Mouse (Mus musculus) heart, embryonic 13.5 days (tissue): ENCODE data around the gene Trim44. TPM values are rescaled to one million over a fixed set of nuclear protein-coding genes. Genes with fewer than 3 reads are reported as not detected.

Experiments used
- ATAC-seq: fragments of 200-750 bp; cut with Nextera tagmentation; 2 replicates; pipeline ENCODE4 v1.8.0; 2017; ENCODE audit warnings: moderate TSS enrichment; ENCODE audit not compliant: insufficient number of reproducible peaks, low FRiP score, low TSS enrichment; ENCODE audit errors: extremely low read depth
- H3K27ac ChIP-seq: fragments of 300-500 bp; sonication (generic); replicated peaks from 2 replicates; pipeline ENCODE4 v1.5.1; 2015; ENCODE audit warnings: moderate library complexity, mild to moderate bottlenecking, inconsistent platforms
- H3K27me3 ChIP-seq: fragments of 300-500 bp; sonication (generic); replicated peaks from 2 replicates; pipeline ENCODE4 v1.6.1; 2015; ENCODE audit warnings: mild to moderate bottlenecking, inconsistent platforms
- H3K36me3 ChIP-seq: fragments of 300-500 bp; sonication (generic); 2 replicates; pipeline ENCODE4 v1.6.1; 2015; ENCODE audit warnings: mild to moderate bottlenecking, inconsistent platforms
- H3K4me1 ChIP-seq: fragments of 300-500 bp; sonication (generic); 2 replicates; pipeline ENCODE4 v1.6.1; 2015; ENCODE audit warnings: inconsistent platforms
- H3K4me2 ChIP-seq: fragments of 300-500 bp; sonication (generic); 2 replicates; pipeline ENCODE4 v1.6.1; 2015; ENCODE audit warnings: inconsistent platforms, mild to moderate bottlenecking, moderate library complexity
- H3K4me3 ChIP-seq: fragments of 300-500 bp; sonication (generic); 2 replicates; pipeline ENCODE4 v1.5.1; 2015; ENCODE audit warnings: moderate library complexity, mild to moderate bottlenecking, inconsistent platforms
- H3K9ac ChIP-seq: fragments of 300-500 bp; sonication (generic); 2 replicates; pipeline ENCODE4 v1.6.1; 2015; ENCODE audit warnings: inconsistent platforms, mild to moderate bottlenecking, moderate library complexity
- H3K9me3 ChIP-seq: fragments of 300-500 bp; sonication (generic); 2 replicates; pipeline ENCODE4 v1.6.1; 2016; ENCODE audit warnings: inconsistent platforms
- WGBS: fragments of 180-500 bp; shearing (Covaris S2); methylation state at CpG from one replicate; pipeline ENCODE4 v1.1.7; 2015; ENCODE audit warnings: mixed read lengths; 5-methylcytosine and 5-hydroxymethylcytosine counted together
- polyA plus RNA-seq: library from polyadenylated mRNA; unstranded; fragments of >200 nt; fragmentation: Nextera tagmentation; extraction: Ambion mirVana; gene quantifications from 2 replicates; pipeline ENCODE4 v1.2.1, GENCODE M21; 2015

The Trim44 gene
- polyA plus RNA-seq, 1 experiment from 2014 or later: 17.7 TPM

GRCm38 (mm10) chr2:102437357-102438030, 29.9 kb upstream of the Trim44 start:
- WGBS: 52% methylated on average over 8 of the region's 8 CpGs
- H3K9me3 ChIP-seq: no peaks in the 10 kb centered on the region
- no peak overlapping the region for H3K4me2 ChIP-seq
- no peaks in the 10 kb centered on the region for H3K36me3 ChIP-seq
- no peak overlapping the region for H3K9ac ChIP-seq
- 0 out of 2 replicates have a peak, but pooled peaks cover 4% of the 10 kb centered on the region for H3K27me3 ChIP-seq
- H3K4me1 ChIP-seq: no peaks in the 10 kb centered on the region
- H3K27ac ChIP-seq: no peak overlapping the region
- ATAC-seq: no peak
- H3K4me3 ChIP-seq: no peak overlapping the region

DNA sequence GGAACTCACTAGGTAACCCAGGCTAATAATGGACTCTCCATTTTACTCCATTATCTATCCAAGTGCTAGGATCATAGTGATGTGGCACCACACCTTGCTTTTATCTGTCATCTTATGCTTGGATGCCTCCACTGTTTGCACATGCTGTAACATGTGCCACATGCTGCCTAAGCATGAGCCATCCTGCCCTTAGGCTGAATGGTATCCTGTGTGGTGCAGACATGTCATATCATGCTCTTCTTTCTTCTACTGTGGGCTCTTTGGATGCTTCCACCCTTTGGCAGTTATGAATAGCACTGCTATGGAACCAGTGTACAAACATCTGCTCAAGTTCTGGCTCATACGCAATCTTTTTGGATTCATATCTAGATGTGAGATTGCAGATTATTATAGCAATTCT, 26.3 kb upstream of the Trim44 start:
- no peak overlapping the region for H3K9ac ChIP-seq
- no peak overlapping the region for H3K27ac ChIP-seq
- no peak overlapping the region for H3K4me2 ChIP-seq
- ATAC-seq: no peak
- H3K4me3 ChIP-seq: no peak overlapping the region
- no peaks in the 10 kb centered on the region for H3K4me1 ChIP-seq
- no peaks in the 10 kb centered on the region for H3K9me3 ChIP-seq
- H3K36me3 ChIP-seq: no peaks in the 10 kb centered on the region
- H3K27me3 ChIP-seq: 0 out of 2 replicates have a peak, but pooled peaks cover 4% of the 10 kb centered on the region
- 87% methylated on average over 1 of the region's 1 CpGs for WGBS

GRCm38 (mm10) chr2:102431084-102431483, 23.5 kb upstream of the Trim44 start:
- no peaks in the 10 kb centered on the region for H3K9me3 ChIP-seq
- no peak overlapping the region for H3K4me3 ChIP-seq
- no peak overlapping the region for H3K4me2 ChIP-seq
- no peaks in the 10 kb centered on the region for H3K27me3 ChIP-seq
- no peak overlapping the region for H3K9ac ChIP-seq
- H3K4me1 ChIP-seq: no peaks in the 10 kb centered on the region
- 66% methylated on average over 4 of the region's 4 CpGs for WGBS
- no peak for ATAC-seq
- H3K27ac ChIP-seq: no peak overlapping the region
- no peaks in the 10 kb centered on the region for H3K36me3 ChIP-seq

DNA sequence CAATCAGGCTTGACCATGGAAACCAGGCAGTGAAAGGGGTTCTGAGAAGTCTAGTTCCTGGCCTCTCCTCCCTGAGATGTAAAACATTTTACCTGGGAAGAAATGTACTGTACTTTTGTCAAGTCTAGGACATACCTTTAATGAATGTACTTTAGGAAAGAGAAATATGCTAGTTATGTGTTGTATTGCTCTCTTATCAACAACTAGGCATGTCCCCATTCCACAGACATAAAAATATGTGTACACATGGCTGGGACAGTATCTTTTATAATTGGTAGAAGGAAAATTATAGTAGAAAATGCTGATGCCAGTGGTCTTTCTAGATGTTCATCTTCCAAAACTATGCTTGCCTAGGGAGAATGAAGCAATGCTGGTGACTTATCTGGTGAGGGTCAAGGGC, 20.3 kb upstream of the Trim44 start:
- no peaks in the 10 kb centered on the region for H3K27me3 ChIP-seq
- H3K36me3 ChIP-seq: no peaks in the 10 kb centered on the region
- no peak overlapping the region for H3K9ac ChIP-seq
- no peaks in the 10 kb centered on the region for H3K9me3 ChIP-seq
- H3K4me3 ChIP-seq: no peak overlapping the region
- no peak overlapping the region for H3K4me2 ChIP-seq
- no peak for ATAC-seq
- H3K4me1 ChIP-seq: no peaks in the 10 kb centered on the region
- H3K27ac ChIP-seq: no peak overlapping the region

GRCm38 (mm10) chr2:102426434-102426833, 18.8 kb upstream of the Trim44 start:
- H3K9ac ChIP-seq: no peak overlapping the region
- no peak overlapping the region for H3K4me3 ChIP-seq
- no peaks in the 10 kb centered on the region for H3K9me3 ChIP-seq
- no peak overlapping the region for H3K4me2 ChIP-seq
- H3K27ac ChIP-seq: no peak overlapping the region
- H3K36me3 ChIP-seq: no peaks in the 10 kb centered on the region
- 79% methylated on average over 3 of the region's 3 CpGs for whole genome bisulfite sequencing
- no peaks in the 10 kb centered on the region for H3K27me3 ChIP-seq
- no peak for ATAC-seq
- H3K4me1 ChIP-seq: no peaks in the 10 kb centered on the region

- WGBS: 83% methylated on average over 14 of the region's 14 CpGs
- ATAC-seq: no peak
- Histone ChIP-seq H3K27me3 (no peaks in the 10 kb centered on the region), H3K9ac (no peak overlapping the region), H3K4me3 (no peak overlapping the region), H3K36me3 (no peaks in the 10 kb centered on the region), H3K9me3 (no peaks in the 10 kb centered on the region), H3K4me2 (no peak overlapping the region), H3K4me1 (no peaks in the 10 kb centered on the region; the same call in 1 of the 2 replicates), H3K27ac (no peak overlapping the region)
Observed at GRCm38 (mm10) chr2:102416149-102416743, 8.6 kb upstream of the Trim44 start.

DNA sequence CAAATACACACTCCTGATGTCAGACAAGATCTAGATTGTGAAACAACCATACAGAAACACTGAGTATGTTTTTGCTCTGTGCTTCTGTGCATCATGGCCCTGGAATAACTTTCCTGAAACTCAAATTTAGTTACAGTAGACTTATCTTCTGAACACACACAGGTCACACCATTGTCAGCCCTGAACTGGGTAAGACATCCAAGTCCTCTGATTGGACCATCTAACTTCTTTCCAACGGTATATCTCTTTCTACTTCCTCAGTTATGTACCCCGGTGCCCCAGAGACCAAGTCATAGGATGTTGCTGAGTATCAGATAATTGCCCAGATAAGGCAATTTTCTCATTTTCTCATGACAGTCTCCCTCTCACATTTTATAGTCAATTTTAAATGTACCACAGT, 5.1 kb upstream of the Trim44 start:
- H3K4me2 ChIP-seq: no peak overlapping the region
- H3K9me3 ChIP-seq: no peaks in the 10 kb centered on the region
- H3K36me3 ChIP-seq: no peaks in the 10 kb centered on the region
- H3K27ac ChIP-seq: no peak overlapping the region
- no peak overlapping the region for H3K4me3 ChIP-seq
- ATAC-seq: no peak
- no peak overlapping the region for H3K9ac ChIP-seq
- peaks cover 13% of the 10 kb centered on the region for H3K4me1 ChIP-seq
- H3K27me3 ChIP-seq: no peaks in the 10 kb centered on the region
- WGBS: 56% methylated on average over 2 of the region's 2 CpGs

DNA sequence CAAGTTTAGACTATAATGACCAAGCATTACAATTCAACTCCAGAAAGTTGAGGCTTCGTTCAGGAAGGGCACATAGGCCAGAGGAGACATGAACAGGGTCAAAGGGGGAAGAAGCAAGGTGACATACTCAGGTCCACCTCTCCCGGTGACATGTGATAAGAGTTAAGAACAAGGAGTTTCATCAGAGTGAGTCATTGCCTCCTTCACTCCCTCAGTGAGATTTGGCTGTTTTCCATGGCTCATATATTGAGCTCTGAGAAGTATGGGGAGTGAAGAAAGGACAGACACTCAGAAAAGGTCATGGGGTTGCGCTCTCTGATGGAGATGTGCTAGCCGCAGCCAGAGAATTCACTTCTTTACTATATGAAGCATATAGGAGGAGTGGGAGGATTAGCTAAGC, 3.0 kb upstream of the Trim44 start:
- Histone ChIP-seq H3K27ac (no peak overlapping the region), H3K4me2 (no peak overlapping the region), H3K9ac (no peak overlapping the region), H3K36me3 (no peaks in the 10 kb centered on the region), H3K9me3 (no peaks in the 10 kb centered on the region), H3K4me1 (peaks cover 31% of the 10 kb centered on the region), H3K4me3 (no peak overlapping the region), H3K27me3 (no peaks in the 10 kb centered on the region)
- WGBS: 40% methylated on average over 4 of the region's 4 CpGs
- no peak for ATAC-seq

DNA sequence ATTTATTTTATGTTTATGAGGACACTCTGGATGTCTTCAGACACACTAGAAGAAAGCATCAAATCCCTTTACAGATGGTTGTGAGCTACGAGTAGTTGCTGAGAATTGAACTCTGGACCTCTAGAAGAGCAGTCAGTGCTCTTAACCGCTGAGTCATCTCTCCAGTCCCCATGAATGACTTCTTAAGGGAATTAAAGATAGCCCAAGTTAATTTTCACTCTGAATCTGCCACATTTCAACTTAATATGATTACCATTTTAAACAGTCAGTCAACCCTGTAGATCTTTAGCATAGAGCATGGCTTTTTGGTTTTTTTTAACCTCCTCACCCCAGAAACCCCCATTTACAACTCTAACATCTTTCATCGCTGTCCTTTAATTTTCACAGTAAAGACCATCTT, 2.1 kb upstream of the Trim44 start:
- H3K9me3 ChIP-seq: no peaks in the 10 kb centered on the region
- H3K4me1 ChIP-seq: peaks cover 31% of the 10 kb centered on the region
- H3K36me3 ChIP-seq: no peaks in the 10 kb centered on the region
- no peaks in the 10 kb centered on the region for H3K27me3 ChIP-seq
- H3K9ac ChIP-seq: no peak overlapping the region
- no peak for ATAC-seq
- no peak overlapping the region for H3K4me2 ChIP-seq
- no peak overlapping the region for H3K27ac ChIP-seq
- 86% methylated on average over 3 of the region's 3 CpGs for WGBS
- H3K4me3 ChIP-seq: no peak overlapping the region

GRCm38 (mm10) chr2:102406324-102407304, 1.0 kb downstream of the Trim44 start:
- Histone ChIP-seq H3K4me3 (peak overlapping the region; percentile 8; the same call in 1 of the 2 replicates), H3K27me3 (no peaks in the 10 kb centered on the region), H3K4me2 (peak overlapping the region; percentile 47), H3K9ac (no peak overlapping the region), H3K4me1 (peaks cover 31% of the 10 kb centered on the region), H3K36me3 (no peaks in the 10 kb centered on the region), H3K27ac (no peak overlapping the region), H3K9me3 (no peaks in the 10 kb centered on the region)
- no peak; the same call in 1 of the 2 replicates for ATAC-seq
- WGBS: 61% methylated on average over 4 of the region's 4 CpGs

- Histone ChIP-seq H3K36me3 (peaks cover 6% of the 10 kb centered on the region; the same call in 1 of the 2 replicates), H3K4me3 (no peak overlapping the region), H3K9me3 (no peaks in the 10 kb centered on the region), H3K9ac (no peak overlapping the region), H3K4me1 (peaks cover 37% of the 10 kb centered on the region), H3K27ac (no peak overlapping the region), H3K27me3 (no peaks in the 10 kb centered on the region), H3K4me2 (no peak overlapping the region)
- 74% methylated on average over 5 of the region's 5 CpGs for whole genome bisulfite sequencing
- ATAC-seq: no peak
Observed at GRCm38 (mm10) chr2:102403982-102404381, 3.6 kb downstream of the Trim44 start.
